Mouse (Mus musculus) liver, adult 2 months (tissue): ENCODE results near the gene Lefty2. TPM values are rescaled to one million over a fixed set of nuclear protein-coding genes. Genes with fewer than 3 reads are reported as not detected.
"Not testable (repeated sequence)": the region's sequence is repeated elsewhere in the genome, so short reads cannot be mapped to it uniquely, and the experiment has no call there.

ENCODE experiments used
- DNase-seq: peaks from one replicate; pipeline ENCODE4 v3.0.0-alpha.2; 2011; ENCODE audit warnings: low read depth, low spot score; ENCODE audit errors: extremely low read depth
- H3K27ac ChIP-seq: fragments of 200-500 bp; replicated peaks from 2 replicates; pipeline ENCODE4 v1.5.1; 2012; ENCODE audit warnings: low read depth, mild to moderate bottlenecking, control low read depth, inconsistent platforms, low read length; ENCODE audit not compliant: insufficient read depth
- H3K27me3 ChIP-seq: fragments of 200-500 bp; 2 replicates; pipeline ENCODE4 v1.6.1; 2012; ENCODE audit warnings: mild to moderate bottlenecking, moderate library complexity, low read length, inconsistent platforms; ENCODE audit not compliant: control insufficient read depth, insufficient read depth
- H3K36me3 ChIP-seq: fragments of 200-500 bp; 2 replicates; pipeline ENCODE4 v1.6.1; 2012; ENCODE audit warnings: low read length, inconsistent platforms; ENCODE audit not compliant: control insufficient read depth, insufficient read depth
- H3K4me1 ChIP-seq: fragments of 200-500 bp; 2 replicates; pipeline ENCODE4 v1.6.1; 2011; ENCODE audit warnings: low read length; ENCODE audit not compliant: control insufficient read depth, insufficient read depth
- H3K4me3 ChIP-seq: fragments of 200-500 bp; 2 replicates; pipeline ENCODE4 v1.5.1; 2011; ENCODE audit warnings: low read depth, mild to moderate bottlenecking, control low read depth, low read length, moderate library complexity; ENCODE audit not compliant: insufficient read depth
- H3K79me2 ChIP-seq: fragments of 200-500 bp; 2 replicates; pipeline ENCODE4 v1.6.1; 2012; ENCODE audit warnings: inconsistent platforms, mild to moderate bottlenecking, low read length, moderate library complexity; ENCODE audit not compliant: control insufficient read depth, insufficient read depth
- H3K9ac ChIP-seq: fragments of 200-500 bp; 2 replicates; pipeline ENCODE4 v1.6.1; 2012; ENCODE audit warnings: low read depth, mild to moderate bottlenecking, control low read depth, inconsistent platforms, low read length
- CTCF ChIP-seq: fragments of 200-500 bp; IDR thresholded peaks from 2 replicates; pipeline ENCODE4 v1.5.1; 2011; ENCODE audit warnings: low read depth, low read length, control low read depth
- POLR2A ChIP-seq: fragments of 200-500 bp; IDR thresholded peaks from 2 replicates; pipeline ENCODE4 v1.6.1; 2011; ENCODE audit warnings: low read length, control low read depth; ENCODE audit not compliant: insufficient read depth; ENCODE audit errors: extremely low read depth
- WGBS: fragments of 180-500 bp; shearing (Covaris S2); methylation state at CpG from one replicate; pipeline ENCODE4 v1.1.7; 2018; 5-methylcytosine and 5-hydroxymethylcytosine counted together
- polyA plus RNA-seq: library from polyadenylated mRNA; depleted of rRNA; stranded (reverse); fragments of >200 nt; gene quantifications from 2 replicates; pipeline ENCODE4 v1.2.3, GENCODE M21; 2012
- total RNA-seq: library from RNA; depleted of rRNA; stranded (reverse); fragments of >200 nt; gene quantifications from 2 replicates; pipeline ENCODE4 v1.2.3, GENCODE M21; 2014

Lefty2 gene
- total and polyA plus RNA-seq, 2 experiments = not detected

- 0 out of 2 replicates have a peak, but pooled peaks cover 2% of the 10 kb centered on the region for H3K4me1 ChIP-seq
- peaks cover 1% of the 10 kb centered on the region for H3K27me3 ChIP-seq
- no peaks in the 10 kb centered on the region for H3K36me3 ChIP-seq
- no peak overlapping the region for H3K4me3 ChIP-seq
- no peak for DNase-seq
- no peak overlapping the region for H3K9ac ChIP-seq
- H3K79me2 ChIP-seq = no peaks in the 10 kb centered on the region
- no peak overlapping the region for H3K27ac ChIP-seq
- no peak for TF ChIP-seq POLR2A
- no peak for TF ChIP-seq CTCF
- WGBS = 64% methylated on average over 7 of the region's 7 CpGs
Observed at GRCm38 (mm10) chr1:180889172-180889571, 3.7 kb upstream of the Lefty2 start.

- H3K79me2 ChIP-seq = no peaks in the 10 kb centered on the region
- no peak for DNase-seq
- H3K4me1 ChIP-seq = 0 out of 2 replicates have a peak, but pooled peaks cover 2% of the 10 kb centered on the region
- no peak overlapping the region for H3K27ac ChIP-seq
- WGBS = 69% methylated on average over 6 of the region's 6 CpGs
- 0 out of 2 replicates have a peak, but pooled peaks have one; percentile 8 for TF ChIP-seq CTCF
- TF ChIP-seq POLR2A = no peak
- H3K36me3 ChIP-seq = no peaks in the 10 kb centered on the region
- no peak overlapping the region for H3K4me3 ChIP-seq
- no peak overlapping the region for H3K9ac ChIP-seq
- peaks cover 8% of the 10 kb centered on the region for H3K27me3 ChIP-seq
Observed at GRCm38 (mm10) chr1:180889841-180890240, 3.1 kb upstream of the Lefty2 start.

DNA sequence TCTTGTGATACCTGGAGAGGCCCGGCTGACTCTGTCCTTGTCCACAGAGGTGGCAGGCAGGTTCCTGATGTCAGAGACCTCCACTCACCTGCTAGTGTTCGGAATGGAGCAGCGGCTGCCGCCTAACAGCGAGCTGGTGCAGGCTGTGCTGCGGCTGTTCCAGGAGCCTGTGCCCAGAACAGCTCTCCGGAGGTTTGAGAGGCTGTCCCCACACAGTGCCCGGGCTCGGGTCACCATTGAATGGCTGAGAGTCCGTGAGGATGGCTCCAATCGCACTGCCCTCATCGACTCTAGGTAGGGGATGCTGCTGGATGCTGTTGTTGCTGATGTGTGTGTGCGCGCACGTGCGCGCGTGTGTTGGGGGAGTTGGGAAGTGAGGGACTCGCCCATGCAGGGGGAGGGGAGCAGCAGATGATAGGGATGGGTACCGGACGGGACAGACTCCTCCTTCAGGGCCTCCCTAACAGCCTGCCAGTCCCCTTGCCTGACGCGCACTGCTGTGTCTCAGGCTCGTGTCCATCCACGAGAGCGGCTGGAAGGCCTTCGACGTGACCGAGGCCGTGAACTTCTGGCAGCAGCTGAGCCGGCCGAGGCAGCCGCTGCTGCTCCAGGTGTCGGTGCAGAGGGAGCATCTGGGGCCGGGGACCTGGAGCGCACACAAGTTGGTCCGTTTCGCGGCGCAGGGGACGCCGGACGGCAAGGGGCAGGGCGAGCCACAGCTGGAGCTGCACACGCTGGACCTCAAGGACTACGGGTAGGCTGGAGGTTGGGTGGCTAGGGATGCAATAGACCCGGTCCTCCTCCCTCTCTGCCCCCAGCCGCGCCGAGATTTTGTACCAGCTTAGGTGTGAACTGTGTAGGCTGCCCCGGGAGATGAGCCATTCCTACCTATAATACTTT, 1.4 kb downstream of the Lefty2 start:
- not testable (repeated sequence) for H3K79me2 ChIP-seq, H3K4me3 ChIP-seq, DNase-seq, H3K9ac ChIP-seq, H3K4me1 ChIP-seq, H3K36me3 ChIP-seq, H3K27ac ChIP-seq
- 12% methylated on average over 50 of the region's 51 CpGs for WGBS
- peaks cover 12% of the 10 kb centered on the region for H3K27me3 ChIP-seq

- 0 out of 2 replicates have a peak, but pooled peaks cover 4% of the 10 kb centered on the region for H3K79me2 ChIP-seq
- TF ChIP-seq POLR2A (no peak), CTCF (no peak)
- 9% methylated on average over 4 of the region's 4 CpGs for WGBS
- H3K27me3 ChIP-seq = no peaks in the 10 kb centered on the region; the same call in 1 of the 2 replicates
- no peak overlapping the region for H3K27ac ChIP-seq
- peaks cover 8% of the 10 kb centered on the region for H3K4me1 ChIP-seq
- no peaks in the 10 kb centered on the region for H3K36me3 ChIP-seq
- no peak overlapping the region for H3K9ac ChIP-seq
- no peak overlapping the region for H3K4me3 ChIP-seq
- peak; percentile 60 for DNase-seq
Observed at GRCm38 (mm10) chr1:180901107-180901506, 8.2 kb downstream of the Lefty2 start.

- 53% methylated on average over 5 of the region's 5 CpGs for WGBS
- H3K9ac ChIP-seq = no peak overlapping the region
Observed at GRCm38 (mm10) chr1:180902915-180903314, 10.0 kb downstream of the Lefty2 start.

GRCm38 (mm10) chr1:180903666-180904038, 10.7 kb downstream of the Lefty2 start:
- Histone ChIP-seq H3K27me3 (no peaks in the 10 kb centered on the region), H3K79me2 (0 out of 2 replicates have a peak, but pooled peaks cover 4% of the 10 kb centered on the region), H3K4me3 (peak overlapping the region; percentile 27), H3K4me1 (peaks cover 8% of the 10 kb centered on the region), H3K36me3 (no peaks in the 10 kb centered on the region; the same call in 1 of the 2 replicates), H3K27ac (no peak overlapping the region), H3K9ac (peak overlapping the region; percentile 62)
- TF ChIP-seq POLR2A (no peak), CTCF (no peak)
- WGBS = 35% methylated on average over 10 of the region's 10 CpGs
- no peak for DNase-seq

More at GRCm38 (mm10) chr1:180902915-180903314, 10.0 kb downstream of the Lefty2 start:
- H3K79me2 ChIP-seq = 0 out of 2 replicates have a peak, but pooled peaks cover 4% of the 10 kb centered on the region
- TF ChIP-seq POLR2A (no peak), CTCF (no peak)
- no peaks in the 10 kb centered on the region; the same call in 1 of the 2 replicates for H3K36me3 ChIP-seq
- no peak for DNase-seq
- no peak overlapping the region for H3K27ac ChIP-seq
- no peaks in the 10 kb centered on the region for H3K27me3 ChIP-seq
- peaks cover 8% of the 10 kb centered on the region for H3K4me1 ChIP-seq
- H3K4me3 ChIP-seq = no peak overlapping the region
